Mouse (Mus musculus): ENCODE data around the gene Scube3.

Scube3 gene

DNA sequence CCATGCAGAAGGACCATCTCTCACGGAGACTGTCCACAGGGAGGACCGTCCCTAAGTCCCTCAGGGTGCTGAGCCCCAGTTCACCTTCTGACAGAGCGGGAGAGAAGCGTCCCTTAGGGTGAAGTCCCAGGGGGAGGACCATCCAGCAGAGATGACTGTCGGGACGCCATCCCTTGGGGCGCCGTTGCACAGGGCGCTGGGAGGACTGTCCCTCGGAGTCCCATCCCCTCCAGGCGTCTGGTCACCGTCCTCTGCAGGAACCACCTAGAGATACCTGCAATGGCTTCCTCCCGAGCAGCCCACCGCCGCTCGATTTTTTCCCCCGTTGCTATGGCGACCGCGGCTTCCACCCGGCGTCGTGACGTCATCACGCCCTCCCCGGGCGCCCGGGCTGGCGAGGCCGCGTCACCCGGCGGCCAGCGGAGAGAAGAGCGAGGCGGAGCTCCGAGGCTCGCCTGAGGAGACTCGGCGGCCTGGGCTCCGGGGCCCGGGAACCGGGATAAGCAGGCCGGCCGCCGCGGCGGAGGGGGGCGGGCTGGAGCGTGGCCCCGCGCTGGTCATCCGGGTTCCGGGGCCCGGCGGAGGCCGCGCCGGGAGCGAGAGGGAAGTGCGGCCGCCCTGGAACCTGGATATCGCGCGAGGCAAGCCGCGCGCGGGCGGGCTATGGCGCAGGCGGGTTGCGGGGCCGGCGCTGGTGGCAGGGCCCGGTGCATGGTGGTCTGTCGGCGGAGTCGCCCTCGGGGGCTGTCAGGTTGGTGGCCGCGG is 35.0 kb downstream of the Scube3 start, which contains the start of gene Zfp523:
Zfp523 (plus strand) TSS at position 355 of the 765 bp plus-strand sequence.
- peak; percentile 89 for DNase-seq (ENCODE audit: low read depth, low spot score)

DNA sequence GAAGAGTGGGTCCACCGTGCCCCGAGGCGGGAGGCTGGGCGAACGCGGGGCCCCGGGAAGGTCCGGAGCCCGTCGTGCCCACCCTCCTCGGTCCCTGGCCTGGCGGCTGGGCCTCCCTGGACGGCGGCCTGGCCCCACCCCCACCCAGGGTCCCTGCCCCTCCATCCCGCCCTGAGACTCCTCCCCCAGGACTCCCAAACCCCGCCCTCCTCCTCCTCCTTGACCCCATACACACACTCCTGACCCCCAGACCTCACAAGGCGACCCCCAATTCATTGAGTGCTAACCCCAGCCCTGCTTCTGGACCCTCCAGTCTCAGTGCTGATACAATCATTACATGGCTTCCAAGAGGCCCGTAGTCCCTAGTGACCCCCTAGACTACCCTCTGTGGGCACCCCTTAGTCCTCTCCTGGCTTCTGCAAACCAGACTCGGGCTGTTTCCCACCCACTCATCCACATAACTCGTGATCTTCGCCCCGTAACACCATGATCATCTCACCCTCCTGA is 35.7 kb downstream of the Scube3 start:
- DNase-seq (ENCODE audit: low read depth, low spot score) = peak; percentile 46

DNA sequence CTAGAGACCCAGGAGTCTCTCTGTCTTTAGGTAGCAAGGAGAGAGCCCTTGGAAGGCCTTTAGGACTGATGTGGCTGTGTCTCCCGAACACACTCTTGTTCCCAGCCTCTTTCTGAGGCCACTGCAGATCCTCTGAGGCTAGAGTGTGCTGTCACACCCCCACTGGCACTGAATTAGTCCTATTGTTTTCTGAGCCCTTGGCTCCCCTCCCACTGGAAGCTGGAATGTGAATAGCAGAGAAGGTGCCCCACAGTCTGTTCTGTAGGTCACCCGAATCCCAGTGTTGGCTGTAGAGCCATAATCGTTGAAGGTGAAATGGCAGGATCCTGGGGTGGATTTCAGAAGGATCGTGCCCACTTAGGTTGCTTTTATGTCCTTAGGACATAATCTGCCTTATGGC is 38.4 kb downstream of the Scube3 start:
- DNase-seq (ENCODE audit: low read depth, low spot score) = no peak

DNA sequence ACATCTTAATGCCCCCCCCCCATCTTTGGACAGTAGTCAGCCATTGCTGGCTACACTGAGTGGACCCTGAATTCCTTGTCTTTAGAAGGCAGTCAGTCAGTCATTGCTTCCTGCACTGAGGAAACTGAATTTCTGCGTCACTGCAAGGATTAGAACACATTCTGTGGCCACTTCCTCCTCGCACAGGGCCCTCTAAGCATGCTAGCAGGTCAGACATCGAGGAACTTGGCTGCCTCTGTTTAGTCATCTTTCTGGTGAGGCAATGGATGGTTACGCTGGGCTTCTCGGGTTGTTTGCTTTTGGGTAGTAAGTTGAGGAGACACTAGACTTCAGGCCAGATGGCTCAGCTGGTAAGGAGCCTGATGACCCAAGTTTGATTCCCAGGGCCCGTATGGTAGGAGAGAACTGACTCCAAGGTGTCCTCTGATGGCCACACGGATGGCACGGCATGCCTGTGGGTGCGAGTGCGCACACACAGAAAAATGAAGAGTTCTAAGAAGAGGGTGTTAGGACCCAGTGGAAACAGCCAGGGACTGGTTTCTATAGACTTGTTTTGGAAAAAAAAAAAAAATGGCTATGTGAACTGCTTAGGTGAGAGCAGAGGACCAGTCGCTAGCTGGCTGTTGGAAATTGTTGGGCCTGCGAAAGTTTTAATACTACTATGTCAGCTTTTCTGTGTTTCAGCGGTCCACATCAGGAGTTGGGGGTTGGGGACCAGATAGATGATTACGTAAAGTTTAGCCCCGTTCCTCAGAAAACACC is 39.0 kb downstream of the Scube3 start:
- no peak for DNase-seq (ENCODE audit: low read depth, low spot score)

DNA sequence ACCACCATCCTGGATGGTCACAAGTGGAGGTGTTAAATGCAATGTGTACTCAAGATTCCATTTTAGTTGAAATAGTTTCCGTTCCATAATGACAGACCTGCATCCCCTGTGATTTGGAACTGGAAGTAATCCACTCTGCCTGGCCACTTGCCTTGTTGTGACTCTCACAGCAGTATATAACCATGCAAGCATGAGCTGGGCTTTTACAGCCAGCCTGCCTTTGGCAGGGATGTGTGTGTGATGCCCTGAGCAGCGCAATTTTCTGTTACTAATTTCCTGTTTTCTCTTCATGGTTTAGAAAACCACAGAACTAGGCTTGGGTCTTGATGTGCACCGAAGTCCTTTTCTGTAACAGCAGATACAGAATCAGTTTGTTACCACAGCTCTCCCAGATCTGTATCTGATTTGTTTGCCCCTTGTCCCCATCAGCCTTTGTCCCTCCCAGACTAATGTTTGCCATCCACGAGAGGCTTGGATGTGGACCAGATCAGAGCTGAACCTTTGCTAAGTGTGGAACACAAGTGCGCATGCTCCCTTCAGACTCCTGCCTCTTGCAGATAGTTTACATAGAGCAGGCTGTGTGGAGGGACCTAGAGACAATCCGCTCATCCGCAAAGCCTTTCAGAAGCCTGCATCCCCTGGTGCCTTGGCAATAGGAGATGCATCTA is 43.2 kb downstream of the Scube3 start:
- DNase-seq (ENCODE audit: low read depth, low spot score) = no peak

DNA sequence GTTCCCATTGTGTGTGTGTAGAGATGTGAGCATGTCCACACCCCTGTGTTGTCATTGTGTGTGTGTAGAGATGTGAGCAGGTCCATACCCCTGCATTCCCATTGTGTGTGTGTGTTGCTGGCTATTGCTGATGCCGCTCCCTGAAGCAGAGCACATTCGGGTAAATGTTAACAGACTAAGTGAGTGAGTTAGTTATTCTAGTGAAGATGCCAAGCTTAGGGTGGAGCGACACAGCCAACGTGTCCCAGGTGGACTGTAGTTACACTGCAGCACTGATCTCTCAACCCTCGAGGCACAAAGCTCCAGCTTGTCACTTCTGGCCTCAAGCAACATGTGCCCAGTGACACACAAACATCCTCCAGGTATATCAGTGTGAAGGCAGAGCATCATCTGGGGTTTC is 46.4 kb downstream of the Scube3 start:
- no peak for DNase-seq (ENCODE audit: low read depth, low spot score)

DNA sequence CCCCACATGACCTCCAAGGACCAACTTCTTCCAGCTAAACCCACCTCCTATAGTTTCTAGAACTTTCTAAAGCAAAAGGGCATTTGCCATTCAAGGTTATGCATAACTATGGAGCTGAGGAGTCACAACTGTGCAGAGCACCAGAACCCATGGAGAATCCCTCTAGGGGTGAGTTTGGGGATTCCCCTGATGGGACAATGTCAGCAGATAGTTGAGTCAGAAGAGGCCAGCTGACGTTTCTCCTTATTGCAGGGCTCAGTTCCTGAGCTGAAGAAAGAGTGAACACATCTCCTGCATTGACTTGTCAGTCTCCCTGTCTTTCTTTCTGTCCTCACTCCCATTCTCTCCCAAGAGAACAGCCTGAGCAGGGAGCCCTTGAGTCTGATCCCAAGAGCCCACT is 50.8 kb downstream of the Scube3 start:
- no peak for DNase-seq (ENCODE audit: low read depth, low spot score)

DNA sequence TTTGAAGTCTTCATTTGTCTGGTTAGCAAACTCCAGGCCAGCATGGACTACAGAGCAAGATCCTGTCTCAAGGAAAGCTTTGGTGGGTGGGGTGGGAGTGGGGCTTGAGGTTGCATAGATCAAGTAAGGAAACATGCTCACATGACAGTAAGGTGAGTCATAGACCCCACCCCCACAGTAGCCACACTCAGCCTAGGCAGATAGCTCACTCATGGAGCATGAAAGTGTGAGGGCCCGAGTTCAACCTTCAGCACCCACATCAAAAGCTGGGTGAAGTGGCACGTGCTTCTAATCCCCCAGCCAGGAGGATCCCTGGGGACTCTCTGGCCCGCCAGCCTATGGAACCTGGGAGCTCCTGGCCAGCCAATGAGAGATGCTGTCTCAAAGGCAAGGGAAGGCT is 51.6 kb downstream of the Scube3 start:
- DNase-seq (ENCODE audit: low read depth, low spot score) = no peak

DNA sequence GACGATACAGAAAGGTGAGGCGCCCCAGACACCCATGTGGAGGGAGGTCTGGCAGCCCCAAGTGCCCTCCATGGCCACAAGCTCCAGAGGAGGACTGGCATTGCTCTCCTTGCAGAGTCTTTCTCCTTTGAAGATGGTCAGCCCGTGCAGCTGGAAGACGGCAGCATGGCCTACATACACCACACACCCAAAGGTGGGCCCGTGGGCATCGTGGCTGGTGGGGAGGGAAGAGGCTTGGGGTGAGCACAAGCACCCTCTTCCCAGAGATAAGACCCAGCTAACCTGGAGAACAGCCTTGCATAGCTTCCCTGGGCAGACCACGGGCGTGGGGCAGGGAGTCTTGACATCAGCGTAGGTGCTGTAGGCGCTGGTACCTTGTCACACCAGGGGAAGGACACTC is 53.1 kb downstream of the Scube3 start:
- no peak for DNase-seq (ENCODE audit: low read depth, low spot score)

DNA sequence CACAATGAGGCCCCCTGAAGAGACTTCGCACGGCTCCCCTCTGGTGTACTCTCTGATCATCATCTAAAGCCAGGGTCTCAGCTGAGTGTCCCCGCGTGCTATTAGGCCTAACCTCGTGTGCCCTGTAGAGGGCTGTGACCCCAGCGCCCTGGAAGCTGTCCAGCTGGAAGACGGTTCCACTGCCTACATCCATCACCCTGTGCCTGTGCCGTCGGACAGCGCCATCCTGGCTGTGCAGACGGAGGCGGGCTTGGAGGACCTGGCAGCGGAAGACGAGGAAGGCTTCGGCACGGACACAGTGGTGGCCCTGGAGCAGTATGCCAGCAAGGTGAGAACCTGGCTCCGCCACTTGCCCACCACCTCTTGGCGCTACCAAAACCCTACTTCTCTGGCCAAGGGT is 55.7 kb downstream of the Scube3 start:
- no peak for DNase-seq (ENCODE audit: low read depth, low spot score)

DNA sequence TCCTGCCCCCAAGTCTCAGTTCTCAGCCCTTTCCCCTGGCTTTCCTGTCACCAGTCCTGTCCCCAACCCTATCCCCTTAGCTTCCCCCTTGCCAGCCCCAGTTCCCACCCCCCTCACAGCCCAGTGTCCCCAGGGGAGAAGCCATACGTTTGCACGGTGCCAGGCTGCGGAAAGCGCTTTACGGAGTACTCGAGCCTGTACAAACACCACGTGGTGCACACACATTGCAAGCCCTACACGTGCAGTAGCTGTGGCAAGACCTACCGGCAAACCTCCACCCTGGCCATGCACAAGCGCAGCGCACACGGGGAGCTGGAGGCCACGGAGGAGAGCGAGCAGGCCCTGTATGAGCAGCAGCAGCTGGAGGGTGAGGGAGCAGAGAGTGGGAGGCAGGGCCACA is 60.0 kb downstream of the Scube3 start:
- no peak for DNase-seq (ENCODE audit: low read depth, low spot score)

DNA sequence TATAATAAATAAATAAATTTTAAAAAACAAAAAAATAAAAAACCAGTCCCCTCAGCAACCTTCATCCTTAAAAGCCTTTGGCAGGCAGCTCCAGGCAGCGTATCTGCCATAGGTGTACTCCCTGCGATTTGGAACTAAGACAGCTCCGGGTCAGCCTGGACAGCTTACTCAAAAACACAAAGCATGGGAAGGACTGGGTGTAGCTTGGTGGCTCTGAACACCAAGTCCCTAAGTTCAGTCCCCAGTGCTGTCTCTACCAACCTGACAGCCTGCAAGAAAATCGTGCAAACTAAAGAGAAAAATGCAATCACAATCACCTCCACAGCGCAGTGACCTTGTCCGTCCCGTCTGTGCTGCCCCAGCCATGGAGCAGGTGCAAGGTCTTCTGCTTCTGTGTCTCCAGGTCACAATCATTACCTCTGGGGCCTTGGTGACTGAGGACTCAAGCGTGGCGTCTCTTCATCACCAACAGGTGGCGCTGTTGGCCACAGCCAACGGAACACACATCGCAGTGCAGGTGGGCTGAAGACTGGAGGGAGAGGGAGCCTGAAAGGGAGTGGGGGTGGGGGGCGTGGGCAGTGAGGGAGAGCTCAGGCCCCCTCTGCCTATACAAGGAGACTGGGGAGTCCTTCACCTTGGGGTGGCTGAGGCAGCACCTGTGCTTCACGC is 62.2 kb downstream of the Scube3 start:
- DNase-seq (ENCODE audit: low read depth, low spot score) = peak; percentile 59

DNA sequence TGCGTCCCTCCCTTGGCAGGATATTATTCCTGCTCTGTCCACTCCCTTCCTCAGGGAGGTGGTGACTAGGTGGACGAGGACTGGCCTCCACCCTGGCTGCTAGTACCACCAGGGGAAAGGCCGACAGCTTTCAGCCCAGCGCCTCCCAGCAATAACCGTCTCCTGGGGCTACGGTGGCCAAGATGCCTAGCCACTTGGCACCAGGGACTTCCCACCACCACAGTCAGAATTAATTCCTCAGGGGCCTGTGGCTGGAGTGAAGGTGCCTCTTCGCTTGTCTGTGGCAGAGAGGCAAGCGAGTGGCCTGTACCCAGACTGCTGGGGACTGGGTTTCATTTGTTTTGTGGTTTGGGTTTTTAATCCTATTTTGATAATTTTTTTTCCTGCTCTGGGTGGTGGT is 63.5 kb downstream of the Scube3 start:
- DNase-seq (ENCODE audit: low read depth, low spot score) = no peak

DNA sequence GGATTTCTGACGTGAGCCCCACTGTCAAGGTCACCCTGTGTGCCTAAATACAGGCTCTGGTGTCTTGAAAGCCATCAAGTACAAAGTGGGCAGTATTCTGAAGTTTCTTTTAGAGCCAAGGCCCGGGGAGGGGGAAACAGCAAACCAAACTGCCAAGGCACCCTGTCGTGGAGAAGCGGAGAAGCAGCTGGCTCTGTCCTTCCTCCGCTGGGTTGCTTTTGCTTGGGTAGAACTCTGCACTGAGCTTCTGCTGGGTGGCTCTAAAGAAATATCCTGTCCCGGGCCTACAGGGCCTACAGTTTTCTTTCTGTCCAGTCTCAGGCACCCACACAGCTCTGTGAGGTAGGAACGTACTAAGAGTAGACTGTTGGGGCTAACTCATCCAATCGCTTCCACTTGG is 65.2 kb downstream of the Scube3 start:
- no peak for DNase-seq (ENCODE audit: low read depth, low spot score)

DNA sequence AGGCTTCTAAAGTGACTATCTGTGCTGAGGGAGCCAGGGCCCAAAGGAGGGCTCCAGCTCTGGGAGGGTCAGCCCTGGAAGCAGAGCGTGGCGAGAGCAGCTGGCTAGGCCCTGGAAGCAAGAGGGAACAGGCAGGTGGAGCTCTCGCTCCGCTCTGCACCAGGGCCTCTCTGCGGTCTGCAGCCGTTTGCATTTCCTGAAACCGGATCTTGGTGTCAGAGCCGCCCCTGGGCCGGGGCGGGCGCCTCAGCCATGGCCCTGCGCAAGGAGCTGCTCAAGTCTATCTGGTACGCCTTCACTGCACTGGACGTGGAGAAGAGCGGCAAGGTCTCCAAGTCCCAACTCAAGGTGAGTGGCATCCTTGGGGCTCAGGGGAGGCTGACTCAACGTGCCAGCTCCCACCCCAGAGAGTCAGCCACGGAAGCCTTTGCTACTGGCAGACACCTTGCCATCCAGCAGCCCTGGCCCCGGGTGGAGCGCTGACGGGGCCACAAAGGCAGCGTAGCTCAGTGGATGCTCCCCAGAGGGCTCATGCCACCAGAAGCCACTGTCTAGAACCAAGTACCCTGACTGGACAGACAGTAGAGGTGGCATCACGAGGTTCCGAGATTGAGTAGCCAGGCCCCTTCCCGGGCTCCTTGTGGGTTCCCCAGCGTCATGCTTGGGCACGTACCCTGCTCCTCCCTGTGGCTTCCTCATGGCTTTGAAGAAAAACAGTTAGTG is 65.8 kb downstream of the Scube3 start, which contains the start of gene Def6:
Def6 (plus strand) TSS at position 188 of the 723 bp plus-strand sequence.
- peak; percentile 59 for DNase-seq (ENCODE audit: low read depth, low spot score)

DNA sequence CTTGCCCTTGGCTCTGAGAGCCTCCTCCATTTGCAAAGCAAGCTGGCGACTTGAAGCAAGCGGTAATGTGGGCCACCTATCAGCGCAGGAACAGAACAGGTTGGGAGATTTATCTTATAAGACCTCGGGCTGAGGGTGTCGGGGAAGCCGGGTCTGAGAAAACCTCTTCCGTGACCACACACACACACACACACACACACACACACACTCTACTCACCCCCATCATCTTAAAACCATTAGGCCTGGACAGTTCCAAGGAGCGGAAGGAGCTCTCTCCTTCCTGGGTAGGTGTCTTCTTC is 66.3 kb downstream of the Scube3 start:
- no peak for DNase-seq (ENCODE audit: low read depth, low spot score)

DNA sequence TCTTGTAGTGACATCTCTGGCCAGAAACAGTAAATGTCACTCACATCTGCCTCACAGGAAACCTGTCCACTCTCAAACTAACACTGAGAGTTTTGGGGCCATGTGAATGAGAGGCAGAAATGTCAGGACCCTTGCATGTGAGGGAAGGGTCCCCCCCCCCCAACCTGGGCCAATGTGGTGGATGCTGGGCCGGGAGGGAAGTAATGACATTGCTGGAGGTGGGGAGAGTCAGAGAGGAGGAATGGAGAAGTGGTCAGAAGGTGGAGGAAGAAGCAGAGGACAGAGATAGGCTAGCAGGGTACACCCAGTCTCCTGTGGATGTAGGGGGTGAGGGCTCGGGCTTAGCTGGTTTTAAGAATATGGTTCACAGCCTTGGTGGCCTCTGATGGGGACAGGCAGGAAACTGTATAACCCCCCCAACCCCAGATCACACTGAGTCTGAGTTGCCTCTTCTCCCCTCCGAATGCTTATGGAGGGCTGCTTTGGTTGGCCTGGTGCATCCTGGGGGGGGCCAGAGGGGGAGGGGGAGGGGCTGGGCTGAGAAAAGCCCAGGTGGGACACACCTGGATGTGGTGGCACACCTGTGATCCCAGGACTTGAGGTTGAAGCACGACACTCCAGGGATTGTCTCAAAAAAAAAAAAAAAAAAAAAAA is 67.6 kb downstream of the Scube3 start:
- no peak for DNase-seq (ENCODE audit: low read depth, low spot score)

DNA sequence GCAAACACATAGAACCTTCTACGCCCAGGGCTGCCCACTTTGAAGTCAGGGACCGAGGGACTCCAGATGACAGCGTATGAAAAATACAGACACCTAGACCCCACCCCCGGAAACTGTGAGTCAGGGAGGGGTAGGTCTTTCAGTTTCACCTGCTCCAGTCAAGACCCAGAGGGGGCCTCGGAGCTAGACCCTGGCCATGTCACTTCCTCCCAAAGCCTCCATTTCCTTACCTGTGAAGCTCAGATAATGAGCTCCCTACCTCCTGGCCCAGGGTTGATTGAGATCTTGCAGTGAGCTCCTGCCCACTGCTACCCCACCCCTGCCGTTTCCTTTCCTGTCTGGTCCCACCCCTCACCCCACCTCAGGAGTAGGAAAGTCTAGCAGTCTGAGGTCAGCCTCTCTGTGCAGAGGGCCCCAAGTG is 70.0 kb downstream of the Scube3 start:
- no peak for DNase-seq (ENCODE audit: low read depth, low spot score)

DNA sequence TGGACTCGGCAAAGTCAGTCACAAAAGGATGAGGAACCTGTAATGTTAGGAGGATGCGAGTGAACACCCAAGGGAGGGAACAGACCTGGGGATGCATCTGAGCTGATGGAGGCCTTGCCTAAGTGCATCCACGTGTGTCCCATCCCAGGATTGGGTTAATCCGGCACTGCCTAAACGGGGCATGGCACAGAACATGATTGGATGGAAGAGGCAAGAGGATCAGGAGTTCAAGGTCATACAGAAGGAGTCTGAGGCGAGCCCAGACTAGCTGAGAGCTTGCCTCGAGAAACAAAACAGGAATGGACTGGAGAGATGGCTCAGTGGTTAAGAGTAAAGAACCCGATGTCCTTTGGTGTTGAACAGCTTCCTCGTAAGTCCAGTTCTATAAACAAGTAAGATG is 70.5 kb downstream of the Scube3 start:
- DNase-seq (ENCODE audit: low read depth, low spot score) = no peak

DNA sequence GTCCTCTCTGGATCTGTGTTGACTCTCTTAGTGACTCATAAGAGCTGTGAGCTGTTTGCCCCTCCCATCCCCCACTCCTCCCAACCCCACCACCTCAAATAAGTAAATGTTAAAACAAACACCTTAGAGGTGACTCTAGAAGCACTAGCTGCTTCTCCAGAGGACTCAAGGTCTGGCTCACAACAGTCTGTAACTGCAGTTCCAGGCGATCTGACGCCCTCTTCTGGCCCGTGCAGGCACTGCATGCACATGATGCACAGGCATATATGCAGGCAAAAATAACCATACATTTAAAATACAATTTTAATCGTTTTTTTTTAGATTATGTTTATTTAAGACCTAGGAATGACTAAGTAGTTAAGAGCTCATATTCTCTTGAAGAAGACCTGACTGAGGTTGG is 71.3 kb downstream of the Scube3 start:
- DNase-seq (ENCODE audit: low read depth, low spot score) = no peak

DNA sequence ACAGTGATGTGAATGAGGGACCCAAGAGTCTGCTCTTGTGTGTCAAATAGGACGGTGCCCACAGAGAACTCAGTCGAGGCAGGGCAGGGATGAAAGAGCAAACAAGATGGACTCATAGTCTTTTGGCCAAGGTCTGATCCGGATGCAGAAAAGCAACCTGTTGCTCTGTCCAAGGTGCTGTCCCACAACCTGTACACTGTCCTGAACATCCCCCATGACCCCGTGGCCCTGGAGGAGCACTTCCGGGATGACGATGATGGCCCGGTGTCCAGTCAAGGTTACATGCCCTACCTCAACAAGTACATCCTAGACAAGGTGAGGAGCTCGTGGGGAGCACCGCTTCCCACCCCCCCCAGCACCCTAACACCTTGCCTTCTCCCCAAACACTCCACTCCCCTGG is 74.8 kb downstream of the Scube3 start:
- no peak for DNase-seq (ENCODE audit: low read depth, low spot score)
